Mouse (Mus musculus): ENCODE measurements around the gene 4933428G20Rik. TPM values are rescaled to one million over a fixed set of nuclear protein-coding genes. Genes with fewer than 3 reads are reported as not detected.

Gene 4933428G20Rik
- polyA plus RNA-seq (2012; rRNA removed), result 0.07 and 0.24 TPM in 2 replicates

DNA sequence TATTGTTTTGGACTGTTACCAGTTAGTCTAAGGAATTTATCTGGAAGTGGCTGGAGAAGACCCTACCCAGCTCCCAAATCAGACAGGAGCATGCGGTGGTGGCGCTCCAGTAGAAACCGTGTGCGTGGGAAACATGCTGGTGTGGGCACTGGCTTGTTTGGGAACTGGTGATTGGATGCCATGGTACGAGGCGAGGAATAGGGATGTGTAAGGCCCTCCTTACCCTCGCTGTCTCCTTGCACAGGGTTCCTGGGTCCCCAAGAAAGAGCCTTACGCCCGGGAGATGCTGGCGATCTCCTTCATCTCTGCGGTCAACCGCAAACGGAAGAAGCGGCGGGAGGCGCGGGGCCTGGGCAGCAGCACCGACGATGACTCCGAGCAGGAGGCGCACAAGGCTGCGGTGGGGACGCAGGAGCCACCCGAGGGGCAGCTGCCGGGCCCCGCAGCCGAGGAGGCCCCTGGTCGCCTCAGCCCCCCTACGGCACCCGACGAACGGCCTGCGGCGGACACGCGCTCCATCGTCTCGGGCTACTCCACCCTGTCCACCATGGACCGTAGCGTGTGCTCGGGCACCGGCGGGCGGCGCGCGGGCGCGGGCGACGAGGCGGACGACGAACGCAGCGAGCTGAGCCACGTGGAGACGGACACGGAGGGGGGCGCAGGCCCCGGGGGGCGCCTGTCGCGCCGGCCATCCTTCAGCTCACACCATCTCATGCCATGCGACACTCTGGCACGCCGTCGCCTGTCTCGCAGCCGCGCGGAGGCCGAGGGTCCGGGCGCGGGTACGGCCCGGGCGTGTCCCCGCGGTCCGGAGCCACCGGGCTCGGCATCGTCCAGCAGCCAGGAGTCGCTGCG, at the start of gene 4933428G20Rik:
4933428G20Rik (minus strand) TSS at position 476 of the 855 bp plus-strand sequence.
- DNase-seq (ENCODE audit: low read depth), result no peak

DNA sequence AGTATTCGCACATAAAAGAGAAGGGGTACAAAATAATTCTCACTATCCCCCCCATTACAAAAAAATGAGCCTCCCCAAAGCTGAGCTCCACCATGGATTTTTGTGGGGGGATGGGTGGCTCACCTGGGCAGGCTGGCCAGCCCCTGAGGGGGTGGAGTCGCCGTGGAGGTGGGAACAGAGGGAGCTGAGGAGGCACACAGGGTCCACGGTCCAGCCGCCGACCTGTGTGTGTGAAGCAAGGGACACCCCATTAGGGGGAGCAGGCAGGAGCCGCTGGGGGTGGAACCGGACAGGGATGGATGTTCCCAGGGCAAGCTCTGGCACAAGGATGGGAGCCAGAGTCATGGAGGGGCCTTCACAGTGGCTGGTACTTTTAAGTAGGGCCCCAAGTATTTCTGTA, 48.6 kb upstream of the 4933428G20Rik start:
- no peak for DNase-seq (ENCODE audit: low read depth)

DNA sequence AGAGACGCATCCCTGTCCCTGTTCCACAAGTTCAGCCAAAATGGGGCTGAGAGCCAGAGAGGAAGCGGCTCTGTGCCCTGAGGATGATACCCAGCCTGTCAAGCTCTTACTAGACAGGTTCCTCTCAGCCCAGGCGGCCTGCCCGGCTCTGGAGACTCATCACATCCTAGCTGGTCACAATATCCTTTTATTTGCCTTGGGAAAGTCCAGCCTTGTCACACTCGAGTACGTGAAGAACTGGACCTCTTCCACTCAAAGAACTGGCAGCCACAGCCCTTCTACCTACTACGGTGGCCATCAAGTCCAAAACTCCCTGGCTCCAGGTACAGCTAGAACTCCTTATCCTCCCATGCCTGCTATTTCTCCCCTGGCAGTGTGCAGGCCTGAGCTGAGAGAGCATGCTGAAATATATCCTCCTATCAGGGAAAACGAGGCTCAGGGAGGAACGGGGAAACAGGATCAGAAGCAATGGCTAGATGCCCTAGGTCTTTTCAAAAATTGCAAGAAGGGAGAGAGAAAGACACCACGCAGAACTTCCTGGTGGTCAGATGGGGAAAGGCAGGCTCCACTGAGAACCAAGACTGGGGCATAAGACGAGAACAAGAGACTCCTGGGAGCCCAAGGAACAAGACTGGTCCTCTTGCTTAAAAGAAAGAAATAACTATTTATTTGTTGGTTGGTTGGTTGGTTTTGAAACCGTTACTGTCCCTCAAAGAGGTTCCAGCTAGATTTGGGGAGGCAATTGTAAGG, 48.0 kb upstream of the 4933428G20Rik start:
- DNase-seq (ENCODE audit: low read depth), result no peak

DNA sequence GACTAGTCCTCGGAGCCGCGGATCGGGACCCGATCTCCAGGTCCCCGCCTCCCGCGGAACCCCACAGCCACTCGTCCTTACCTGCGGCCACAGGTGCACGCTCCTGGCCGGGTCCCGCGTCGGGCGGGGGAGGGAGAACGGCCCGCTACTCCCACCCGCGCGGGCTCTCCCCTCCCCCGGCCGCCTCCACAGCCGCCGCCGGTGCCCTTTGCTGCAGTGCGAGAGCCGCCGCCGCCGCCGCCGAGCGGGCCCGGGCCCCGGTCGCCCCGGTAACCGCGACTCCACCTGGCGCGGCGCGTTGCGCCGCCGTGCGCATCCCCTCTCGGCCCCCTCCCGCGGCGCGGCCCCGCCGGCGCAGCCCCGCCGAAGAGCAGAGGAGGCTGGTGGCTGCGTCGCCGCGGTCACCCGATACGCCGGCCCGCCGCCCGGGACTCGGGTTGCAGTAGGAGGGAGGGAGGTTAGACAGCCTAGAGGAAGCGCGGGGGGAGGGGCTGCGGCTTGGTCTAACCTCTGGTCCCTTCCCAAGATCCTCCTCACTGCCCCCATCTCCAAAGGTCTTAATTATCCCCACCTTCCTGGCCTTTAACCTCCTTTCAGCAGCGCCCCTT, 46.8 kb upstream of the 4933428G20Rik start:
- DNase-seq (ENCODE audit: low read depth), result no peak

DNA sequence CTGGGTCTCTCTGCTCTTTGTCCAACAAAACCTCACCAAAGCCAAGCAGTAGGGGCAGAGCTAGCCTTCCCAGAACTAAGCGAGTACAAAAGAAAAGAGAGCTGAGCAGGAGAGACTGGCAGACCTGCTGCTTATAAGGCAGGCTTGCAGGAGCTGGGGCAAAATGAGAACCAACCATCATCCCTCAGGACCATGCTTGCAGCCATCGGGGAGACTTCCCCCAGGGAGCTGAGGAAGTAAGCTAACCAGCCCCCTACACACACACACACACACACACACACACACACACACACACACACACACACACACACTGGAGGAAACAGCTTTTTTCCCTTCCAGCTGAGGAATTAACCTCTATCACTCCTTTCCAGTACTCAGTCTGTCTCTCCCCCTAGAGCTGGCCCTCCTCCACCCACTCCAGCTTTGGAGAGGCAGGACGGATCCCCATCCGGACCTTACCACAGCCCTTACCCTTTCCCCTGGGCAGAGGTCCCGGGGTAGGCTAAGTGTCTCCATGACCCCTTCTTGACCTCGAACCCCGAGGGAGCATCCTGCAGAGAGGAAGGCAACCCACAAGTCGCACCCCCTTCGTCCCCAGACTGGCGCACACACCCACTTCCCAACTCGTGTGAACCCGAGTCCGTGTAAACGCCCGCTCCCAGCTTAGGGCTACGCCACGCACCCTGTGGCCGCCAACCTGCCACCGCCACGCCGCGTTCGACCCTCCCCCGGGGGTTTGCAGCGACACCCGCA, 45.8 kb upstream of the 4933428G20Rik start:
- no peak for DNase-seq (ENCODE audit: low read depth)

DNA sequence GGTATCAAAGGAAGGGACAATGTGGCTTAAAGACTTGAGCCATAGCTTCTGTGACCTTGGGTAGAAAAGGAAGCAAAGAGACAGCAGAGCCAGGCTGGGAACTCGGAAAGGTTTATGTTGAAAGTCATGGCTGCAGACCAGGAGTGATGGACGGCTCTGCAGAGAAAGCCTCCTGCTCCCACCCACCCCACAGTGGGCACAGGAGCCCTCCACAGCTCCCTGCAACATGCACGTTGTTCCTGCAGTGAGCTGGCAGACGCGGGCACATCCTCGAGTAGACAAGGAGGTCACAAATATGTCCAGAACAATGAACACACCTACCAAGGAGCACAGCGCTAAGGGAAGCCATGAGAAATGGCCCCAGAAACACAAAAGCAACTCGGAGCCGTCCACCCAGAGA, 43.7 kb upstream of the 4933428G20Rik start:
- DNase-seq (ENCODE audit: low read depth), result no peak

DNA sequence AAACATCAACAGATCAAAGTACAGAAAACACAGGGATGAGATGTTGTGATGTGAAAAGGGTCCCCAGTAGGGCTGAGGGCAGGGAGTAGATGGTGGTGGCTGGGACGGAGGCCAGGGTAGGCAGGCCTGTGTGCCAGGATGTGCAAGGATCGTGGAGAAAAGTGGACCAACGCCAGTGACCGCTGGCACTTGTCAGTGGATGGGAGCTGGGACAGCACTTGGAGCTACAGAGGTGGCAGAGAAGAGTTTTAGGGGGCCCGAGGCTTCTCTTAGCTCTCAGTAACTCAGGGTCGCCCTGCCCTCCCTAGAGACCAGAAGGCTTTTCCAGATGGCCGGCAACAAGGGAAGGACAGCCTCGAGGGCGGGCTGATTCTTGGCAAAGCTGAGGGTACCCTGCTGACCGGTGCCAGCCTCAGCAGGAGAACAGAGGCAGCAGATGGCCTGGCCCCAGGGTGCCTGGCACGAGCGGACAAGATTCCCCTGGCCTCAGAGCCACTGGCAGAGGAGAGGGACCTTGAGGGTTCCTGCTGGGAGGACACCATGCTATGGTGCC, 43.1 kb upstream of the 4933428G20Rik start:
- no peak for DNase-seq (ENCODE audit: low read depth)

DNA sequence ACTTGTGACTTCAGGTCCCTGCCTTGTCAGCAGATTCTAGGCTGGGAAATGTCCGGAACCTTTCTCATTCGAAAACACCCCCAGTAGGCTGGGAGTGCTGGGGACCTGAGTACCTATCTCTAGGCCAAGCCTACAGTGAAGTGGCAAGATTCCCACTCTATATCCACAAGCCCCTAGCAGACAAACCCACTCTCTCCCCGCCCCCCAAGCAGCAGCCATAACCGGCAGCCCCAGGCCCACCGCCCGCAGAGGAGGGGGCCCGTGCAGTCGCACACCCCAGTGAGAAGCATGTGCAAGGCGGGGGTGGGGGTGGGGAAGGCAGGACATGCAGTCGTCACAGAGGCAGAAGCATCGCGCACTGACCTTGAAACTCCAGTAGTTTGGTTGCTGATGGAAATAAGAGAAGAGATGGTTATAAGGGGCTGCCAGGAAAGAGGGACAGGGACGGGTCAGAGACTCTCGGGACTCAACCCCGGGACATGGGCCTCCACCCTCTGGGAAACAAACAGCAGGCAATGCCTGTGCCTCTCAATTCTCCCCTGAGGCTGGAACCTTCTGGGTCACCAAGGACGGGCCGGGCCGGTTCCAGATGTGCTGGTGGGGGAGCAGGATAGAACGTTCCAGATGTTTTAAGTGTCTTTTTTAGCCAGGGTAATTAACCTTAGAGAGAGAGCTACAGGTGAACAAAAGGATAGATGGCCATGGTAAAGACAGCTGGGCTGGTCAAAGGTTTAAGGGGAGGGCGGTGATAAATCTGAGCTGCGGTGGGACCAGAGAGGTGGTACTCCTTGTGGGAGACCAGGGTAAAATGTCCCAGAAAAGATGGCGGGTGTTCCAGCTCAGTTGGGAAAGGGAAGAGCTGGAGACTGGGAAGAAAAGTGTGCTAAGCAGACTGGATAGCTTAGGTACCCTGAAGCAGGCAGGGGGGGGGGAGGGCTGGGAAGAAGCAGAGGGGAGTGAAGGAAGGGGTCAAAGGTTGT, 42.3 kb upstream of the 4933428G20Rik start:
- DNase-seq (ENCODE audit: low read depth), result no peak

DNA sequence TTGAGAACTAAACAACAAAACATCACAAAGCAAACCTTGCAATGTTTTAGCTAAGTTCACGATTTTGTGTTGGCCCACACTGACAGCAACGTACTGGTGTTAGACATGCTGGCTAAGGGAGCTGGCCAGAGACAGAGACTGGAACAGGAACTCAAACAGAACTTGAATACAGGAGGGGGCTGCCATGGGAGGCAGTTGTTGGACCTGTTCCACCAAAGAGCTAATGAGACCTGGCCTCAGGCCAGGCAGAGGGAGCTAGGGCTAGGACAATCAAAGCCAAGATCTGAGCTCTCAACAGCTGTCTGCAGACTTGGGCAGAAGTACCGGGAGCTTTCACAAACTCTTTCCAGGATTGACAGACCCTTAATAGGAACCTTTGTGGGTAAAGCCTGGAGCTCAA, 40.5 kb upstream of the 4933428G20Rik start:
- no peak for DNase-seq (ENCODE audit: low read depth)

DNA sequence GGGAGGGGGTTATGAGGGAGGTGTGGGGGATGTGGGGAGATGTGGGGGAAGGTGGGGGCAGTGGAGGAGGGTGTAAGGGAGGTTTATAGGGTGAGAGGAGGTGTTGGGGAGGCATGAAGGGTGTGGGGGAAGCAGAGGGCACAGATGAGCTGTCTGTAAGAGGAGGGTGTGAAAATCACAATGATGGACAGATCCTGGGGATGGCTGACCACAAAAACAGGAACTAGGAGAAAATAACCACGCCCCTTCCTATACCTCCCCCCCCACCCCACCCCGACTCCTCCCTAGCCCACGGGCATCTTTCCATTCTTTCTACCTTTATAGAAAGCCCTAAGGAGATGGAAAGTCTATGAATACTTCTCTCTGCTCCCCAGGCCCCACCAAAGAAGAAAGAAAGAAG, 40.0 kb upstream of the 4933428G20Rik start:
- DNase-seq (ENCODE audit: low read depth), result no peak

DNA sequence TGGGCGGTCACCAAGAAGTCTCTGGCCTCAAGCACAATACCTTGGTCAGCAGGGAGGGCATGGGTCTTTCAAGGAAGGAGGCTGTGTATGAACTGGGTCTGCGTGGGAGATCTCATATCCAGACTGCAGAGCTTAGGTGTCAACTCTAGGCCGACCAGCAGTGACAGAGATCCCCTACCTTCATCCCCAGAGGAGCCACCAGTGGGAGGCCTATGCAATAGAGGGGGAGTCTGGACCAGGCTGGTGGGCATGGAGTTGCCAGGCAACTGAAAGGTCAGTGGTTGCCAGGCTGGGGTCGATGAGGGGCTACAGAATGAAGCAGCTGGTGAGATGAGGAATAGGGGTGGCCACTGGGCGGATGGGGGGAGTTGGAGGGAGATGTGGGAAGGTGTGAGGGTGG, 39.5 kb upstream of the 4933428G20Rik start:
- no peak for DNase-seq (ENCODE audit: low read depth)

DNA sequence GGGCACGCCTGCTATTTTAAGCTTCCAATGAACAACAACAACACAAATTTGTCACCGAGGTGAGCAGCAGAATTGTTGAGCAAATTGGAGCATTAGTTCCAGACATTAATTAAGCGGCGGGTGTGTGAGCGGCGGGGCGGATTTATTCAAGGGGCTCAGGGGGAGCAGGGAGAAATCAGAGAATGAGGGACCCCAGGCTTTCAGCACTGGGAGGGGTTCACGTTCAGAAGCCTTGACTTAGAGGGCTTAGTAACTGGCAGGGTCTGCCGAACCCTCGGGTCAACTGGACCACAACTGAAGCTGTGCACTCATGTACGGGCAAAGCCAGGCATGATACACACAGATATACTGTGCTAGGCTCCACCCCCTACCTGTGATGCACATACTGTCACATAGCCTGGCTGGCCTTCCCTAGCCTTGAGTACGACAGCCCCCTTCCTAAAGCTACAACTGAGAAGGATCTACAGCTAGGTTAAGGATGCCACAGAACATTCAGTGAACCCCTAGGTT, 37.5 kb upstream of the 4933428G20Rik start:
- no peak for DNase-seq (ENCODE audit: low read depth)

DNA sequence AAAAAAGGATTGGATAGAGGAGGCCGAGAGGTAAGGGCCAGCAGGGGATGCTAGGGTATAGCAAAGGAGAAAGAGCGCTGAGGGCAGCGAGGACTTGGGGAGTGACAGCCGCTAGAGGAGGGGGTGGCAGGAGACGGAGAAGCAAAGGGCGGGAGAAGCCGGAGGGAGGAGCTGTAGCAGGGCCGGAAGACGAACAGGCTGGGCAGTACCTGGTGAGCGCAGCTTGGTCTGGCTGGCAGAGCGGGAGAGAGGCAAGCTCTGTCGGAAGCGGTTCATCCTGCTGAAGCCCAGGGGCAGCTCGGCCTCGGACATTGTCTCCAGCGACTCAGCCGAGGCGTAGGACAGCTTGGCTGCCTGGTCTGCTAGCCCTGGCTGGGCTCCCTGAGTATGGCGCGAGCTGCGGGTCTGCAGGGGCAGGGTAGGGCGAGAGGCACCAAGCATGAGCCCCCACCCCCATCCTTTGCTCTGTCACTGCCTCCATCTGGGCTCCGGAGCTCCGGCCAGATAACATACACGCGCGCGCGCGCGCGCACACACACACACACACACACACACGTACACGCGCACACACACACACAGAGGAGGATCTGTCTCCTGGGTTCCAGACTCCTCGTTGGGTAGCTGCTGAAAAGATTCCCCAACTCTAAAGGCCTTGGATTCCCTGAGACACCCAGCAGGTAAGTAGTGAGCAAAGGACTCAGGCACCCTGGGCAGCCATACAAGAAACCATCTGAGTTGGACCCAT, 36.9 kb upstream of the 4933428G20Rik start:
- no peak for DNase-seq (ENCODE audit: low read depth)

DNA sequence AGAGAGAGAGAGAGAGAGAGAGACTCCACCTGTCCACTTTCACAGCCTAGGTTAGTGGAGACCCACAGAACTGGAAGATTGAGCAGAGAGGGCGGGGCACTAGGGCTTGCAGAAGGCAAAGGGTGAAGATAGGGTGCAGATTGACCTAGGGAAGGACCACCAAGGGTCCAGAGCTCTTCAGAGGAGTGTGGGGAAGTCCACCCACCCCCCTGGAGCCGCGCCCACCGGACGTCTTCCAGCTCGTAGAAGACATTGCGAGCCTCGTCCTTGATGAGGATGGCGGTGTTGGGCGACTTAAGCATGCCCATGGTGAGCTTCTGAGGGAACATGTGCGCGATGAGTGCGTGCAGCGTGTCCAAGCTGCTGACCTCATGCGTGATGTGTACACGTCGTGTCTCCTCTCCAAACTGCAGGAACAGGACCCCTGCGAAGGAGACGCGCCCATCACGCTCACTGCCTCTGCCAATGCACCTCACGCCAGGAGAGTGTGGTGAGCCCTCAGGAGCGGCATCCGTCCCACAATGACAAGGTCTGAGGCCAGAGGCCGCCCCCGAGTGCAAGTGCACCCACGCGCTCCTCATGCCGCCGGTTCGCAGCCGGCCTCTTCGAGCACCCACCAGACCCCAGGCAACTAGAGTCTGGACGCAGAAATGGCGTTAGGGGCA, 36.1 kb upstream of the 4933428G20Rik start:
- DNase-seq (ENCODE audit: low read depth), result no peak

DNA sequence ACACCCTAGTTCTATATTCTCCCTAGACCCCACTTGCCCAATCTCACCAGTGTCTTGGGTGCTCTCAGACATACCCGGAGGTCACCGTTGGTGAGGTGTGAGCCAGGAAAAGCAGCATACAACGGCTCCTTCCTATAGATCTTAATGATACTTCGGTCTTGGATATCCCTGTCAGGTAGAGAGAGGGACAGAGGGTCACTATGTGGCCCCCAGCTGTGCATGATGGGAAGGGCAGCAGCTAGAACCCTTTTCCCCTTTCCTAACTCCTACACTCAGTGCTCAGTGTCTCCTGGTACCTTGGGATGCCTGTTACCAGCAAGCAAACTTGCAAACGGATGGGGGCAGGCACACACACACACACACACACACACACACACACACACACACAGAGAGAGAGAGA, 35.5 kb upstream of the 4933428G20Rik start:
- no peak for DNase-seq (ENCODE audit: low read depth)

DNA sequence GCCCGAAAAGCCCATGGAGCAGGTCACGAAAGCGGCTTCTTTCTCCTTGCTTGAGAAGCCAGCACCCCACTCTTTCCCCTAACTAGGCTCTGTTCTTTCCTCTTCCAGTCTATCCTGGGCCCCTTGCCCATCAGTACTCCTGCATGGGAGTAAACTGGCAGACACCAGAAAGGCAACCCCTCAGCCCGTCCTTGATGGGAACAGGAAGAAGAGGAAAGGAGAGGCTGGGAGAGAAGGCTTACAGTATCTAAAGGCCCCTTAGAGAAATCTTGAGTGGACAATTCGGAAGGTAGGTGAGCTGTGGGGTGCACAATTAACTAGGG, 35.1 kb upstream of the 4933428G20Rik start:
- DNase-seq (ENCODE audit: low read depth), result no peak

DNA sequence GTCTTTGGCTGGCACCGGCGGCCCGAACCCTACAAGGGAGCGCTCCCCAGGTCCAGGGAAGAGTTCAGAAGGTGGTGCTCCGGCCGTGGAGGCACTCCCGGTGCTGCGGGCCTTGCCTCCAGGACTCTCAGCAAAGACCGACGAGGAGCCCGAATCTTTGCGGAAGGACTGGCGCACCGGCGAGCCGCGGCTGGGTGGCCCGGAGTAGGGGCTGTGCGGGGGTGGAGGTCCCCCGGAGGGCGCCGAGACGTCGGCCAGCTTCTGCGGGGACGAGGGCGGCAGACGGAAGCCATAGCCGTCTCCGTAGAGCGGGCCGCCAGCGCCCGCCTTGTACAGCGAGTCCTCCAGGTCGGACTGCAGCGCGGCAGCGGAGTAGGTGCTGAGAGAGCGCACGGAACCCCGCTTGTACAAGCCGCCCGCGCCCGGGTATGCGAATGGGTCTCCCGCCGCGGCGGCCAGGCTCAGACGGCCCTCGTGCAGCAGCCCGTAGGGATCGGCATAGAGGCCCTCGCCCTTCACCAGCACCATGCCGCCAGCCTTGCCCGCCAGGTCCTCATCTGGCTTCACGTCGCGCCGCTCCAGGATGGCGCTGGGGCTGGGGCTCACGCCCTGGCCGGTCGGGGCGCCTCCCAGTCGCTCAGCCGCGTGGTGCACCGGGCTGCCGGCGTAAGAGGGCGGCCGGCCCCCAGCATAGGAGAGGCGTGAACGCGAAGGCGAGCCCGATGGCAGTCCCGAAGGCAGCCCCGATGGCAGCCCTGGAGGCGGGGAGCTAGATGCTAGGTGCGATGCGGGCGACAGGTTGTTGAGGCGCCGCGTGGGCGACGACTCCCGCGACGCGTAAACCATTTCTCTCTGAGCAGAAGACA, 34.5 kb upstream of the 4933428G20Rik start:
- DNase-seq (ENCODE audit: low read depth), result no peak

DNA sequence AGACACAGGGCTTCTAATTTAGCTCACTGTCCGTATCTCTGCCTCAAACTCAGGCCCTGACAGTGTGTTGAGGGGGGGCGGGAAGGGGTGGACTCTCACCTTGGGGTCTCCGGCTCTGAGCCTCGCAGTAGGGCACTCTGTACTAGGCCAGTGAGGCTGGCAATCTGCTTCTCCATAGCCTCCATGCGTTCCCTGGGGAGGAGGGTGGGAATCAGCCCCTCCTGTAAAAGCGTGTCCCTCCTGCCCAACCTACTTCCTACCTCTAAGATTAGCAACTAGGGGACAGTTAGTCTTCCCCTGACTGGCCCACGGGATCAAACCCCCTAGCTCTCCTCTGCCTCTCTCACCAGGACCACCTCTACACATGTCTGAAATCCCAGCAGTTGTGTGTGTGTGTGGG, 33.5 kb upstream of the 4933428G20Rik start:
- no peak for DNase-seq (ENCODE audit: low read depth)
